Mouse (Mus musculus) heart, embryonic 14.5 days (tissue): ENCODE measurements around the gene Aox3. TPM values are rescaled to one million over a fixed set of nuclear protein-coding genes. Genes with fewer than 3 reads are reported as not detected.
A peak's percentile ranks its signal among the peaks of the same experiment; 100 is the strongest.

Experiments
- ATAC-seq: fragments of 200-750 bp; cut with Nextera tagmentation; 2 replicates; pipeline ENCODE4 v1.8.0; 2017; ENCODE audit warnings: low read depth, moderate TSS enrichment; ENCODE audit not compliant: insufficient number of reproducible peaks, insufficient read depth, low FRiP score
- H3K27ac ChIP-seq, 2 experiments: fragments of 200-500 bp in 1 of 2; fragments of 300-500 bp in 1 of 2; sonication (generic) in 1 of 2; replicated peaks in 1 of 2; 2 replicates each; pipeline ENCODE4 v1.5.1; 2012 to 2014; ENCODE audit warnings: low read depth in 2 of 2, low read length in 2 of 2, control low read depth in 1 of 2, mild to moderate bottlenecking in 1 of 2, mixed read lengths in 1 of 2; ENCODE audit not compliant: control insufficient read depth in 1 of 2, insufficient read depth in 1 of 2
- H3K27me3 ChIP-seq: fragments of 300-500 bp; sonication (generic); 2 replicates; pipeline ENCODE4 v1.6.1; 2014; ENCODE audit warnings: mild to moderate bottlenecking, low read length, control low read depth; ENCODE audit not compliant: control insufficient read depth, insufficient read depth
- H3K36me3 ChIP-seq: fragments of 300-500 bp; sonication (generic); 2 replicates; pipeline ENCODE4 v1.6.1; 2014; ENCODE audit warnings: mild to moderate bottlenecking, control low read depth, low read length, mixed read lengths; ENCODE audit not compliant: control insufficient read depth, insufficient read depth
- H3K4me1 ChIP-seq, 2 experiments: fragments of 200-500 bp in 1 of 2; fragments of 300-500 bp in 1 of 2; sonication (generic) in 1 of 2; 2 replicates each; pipeline ENCODE4 v1.6.1; 2012 to 2014; ENCODE audit warnings: low read length in 2 of 2, control low read depth in 1 of 2, mixed read lengths in 1 of 2; ENCODE audit not compliant: control insufficient read depth in 2 of 2, insufficient read depth in 2 of 2
- H3K4me2 ChIP-seq: fragments of 300-500 bp; sonication (generic); 2 replicates; pipeline ENCODE4 v1.6.1; 2014; ENCODE audit warnings: mild to moderate bottlenecking, low read length
- H3K4me3 ChIP-seq, 2 experiments: fragments of 200-500 bp in 1 of 2; fragments of 300-500 bp in 1 of 2; sonication (generic) in 1 of 2; 2 replicates each; pipeline ENCODE4 v1.5.1; 2012 to 2014; ENCODE audit warnings: low read length in 2 of 2, mild to moderate bottlenecking in 2 of 2, control low read depth in 1 of 2, low read depth in 1 of 2, moderate library complexity in 1 of 2; ENCODE audit not compliant: control insufficient read depth in 1 of 2, insufficient read depth in 1 of 2
- H3K9ac ChIP-seq: fragments of 300-500 bp; sonication (generic); 2 replicates; pipeline ENCODE4 v1.6.1; 2014; ENCODE audit warnings: mild to moderate bottlenecking, low read length
- H3K9me3 ChIP-seq: fragments of 300-500 bp; sonication (generic); 2 replicates; pipeline ENCODE4 v1.6.1; 2016; ENCODE audit warnings: low read length, control low read depth; ENCODE audit not compliant: control insufficient read depth
- whole genome bisulfite sequencing: fragments of 180-500 bp; shearing (Covaris S2); extraction: QIAGEN DNeasy Blood & Tissue Kit; methylation state at CpG from one replicate; pipeline ENCODE4 v1.1.7; 2014; 5-methylcytosine and 5-hydroxymethylcytosine counted together
- polyA plus RNA-seq: library from polyadenylated mRNA; unstranded; fragments of >200 nt; fragmentation: Nextera tagmentation; extraction: Ambion mirVana; gene quantifications from 2 replicates; pipeline ENCODE4 v1.2.1, GENCODE M21; 2014

The Aox3 gene
- polyA plus RNA-seq, 1 experiment from 2014 or later: 0.05 TPM

DNA sequence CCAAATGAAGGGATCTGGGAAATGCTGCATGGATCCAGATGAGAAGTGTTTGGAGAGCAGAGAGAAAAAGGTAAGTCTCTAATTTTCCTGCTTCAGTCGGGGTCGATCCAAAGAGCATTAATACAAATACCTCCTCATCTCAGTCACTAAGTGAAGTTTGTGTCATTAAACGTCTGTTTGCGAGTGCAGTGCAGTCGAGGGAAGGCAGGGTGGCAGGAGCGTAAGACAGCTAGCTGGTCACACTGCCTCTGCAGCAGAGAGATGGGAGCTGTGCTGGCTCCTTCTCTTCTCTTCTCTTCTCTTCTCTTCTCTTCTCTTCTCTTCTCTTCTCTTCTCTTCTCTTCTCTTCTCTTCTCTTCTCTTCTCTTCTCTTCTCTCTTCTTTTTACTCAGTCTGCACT lies 115.2 kb downstream of the Aox3 start:
- no peak overlapping the region for H3K4me3 ChIP-seq
- H3K36me3 ChIP-seq: no peaks in the 10 kb centered on the region
- peaks cover 0 to 3% of the 10 kb centered on the region in 2 experiments; a peak in 1 of 4 replicates for H3K4me1 ChIP-seq
- H3K27me3 ChIP-seq: 0 out of 2 replicates have a peak, but pooled peaks cover 3% of the 10 kb centered on the region
- ATAC-seq: no peak
- H3K27ac ChIP-seq: no peak overlapping the region
- H3K4me2 ChIP-seq: no peak overlapping the region
- no peak overlapping the region for H3K9ac ChIP-seq
- WGBS: 66% methylated on average over 6 of the region's 6 CpGs
- H3K9me3 ChIP-seq: no peaks in the 10 kb centered on the region

DNA sequence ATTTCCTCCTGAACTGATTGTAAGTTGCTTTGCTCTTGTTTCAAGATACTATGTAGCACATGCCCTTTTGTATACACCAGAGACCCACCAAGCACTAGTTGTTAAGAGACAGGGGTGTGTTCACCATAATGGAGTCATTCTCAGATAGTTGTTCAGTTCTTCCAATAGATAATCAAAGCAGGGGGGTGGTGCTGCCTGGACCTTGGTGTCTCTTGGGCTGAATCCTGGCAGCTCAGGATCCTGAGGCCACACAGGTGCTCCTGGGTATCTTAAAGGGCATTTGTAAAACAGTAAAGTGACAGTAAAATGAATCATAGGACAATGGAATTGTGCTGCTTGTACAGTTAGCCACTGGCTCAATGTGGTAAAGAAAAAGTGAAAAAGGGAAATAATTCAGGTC lies 116.0 kb downstream of the Aox3 start:
- H3K4me3 ChIP-seq: no peak overlapping the region

DNA sequence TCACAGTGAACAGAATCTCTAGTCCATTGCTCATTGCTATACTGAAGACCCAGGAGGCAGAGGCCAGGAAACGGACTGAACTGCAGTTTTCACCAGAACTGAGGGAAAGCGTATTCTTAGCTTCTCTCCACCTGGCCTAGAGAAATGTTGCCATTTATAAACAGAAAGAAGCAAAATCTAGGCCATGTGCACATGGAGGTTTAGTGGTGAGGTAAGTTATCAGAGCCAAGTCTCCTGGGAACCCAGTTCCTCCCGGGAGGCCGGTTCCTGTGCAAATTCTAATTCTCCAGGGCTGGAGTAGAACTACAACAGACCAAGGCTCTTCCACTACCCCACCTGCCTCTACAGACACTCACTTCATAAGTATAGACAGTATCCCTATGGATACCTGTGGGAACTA lies 116.8 kb downstream of the Aox3 start:
- 76% methylated on average over 4 of the region's 4 CpGs for WGBS

More for the DNA sequence above, 116.0 kb downstream of the Aox3 start:
- 0 out of 2 replicates have a peak, but pooled peaks cover 3% of the 10 kb centered on the region for H3K27me3 ChIP-seq
- no peaks in the 10 kb centered on the region for H3K9me3 ChIP-seq
- H3K27ac ChIP-seq: no peak overlapping the region
- no peak overlapping the region for H3K9ac ChIP-seq
- H3K4me1 ChIP-seq: peaks cover 0 to 3% of the 10 kb centered on the region in 2 experiments; a peak in 1 of 4 replicates
- no peak overlapping the region for H3K4me2 ChIP-seq
- ATAC-seq: no peak
- H3K36me3 ChIP-seq: no peaks in the 10 kb centered on the region

DNA sequence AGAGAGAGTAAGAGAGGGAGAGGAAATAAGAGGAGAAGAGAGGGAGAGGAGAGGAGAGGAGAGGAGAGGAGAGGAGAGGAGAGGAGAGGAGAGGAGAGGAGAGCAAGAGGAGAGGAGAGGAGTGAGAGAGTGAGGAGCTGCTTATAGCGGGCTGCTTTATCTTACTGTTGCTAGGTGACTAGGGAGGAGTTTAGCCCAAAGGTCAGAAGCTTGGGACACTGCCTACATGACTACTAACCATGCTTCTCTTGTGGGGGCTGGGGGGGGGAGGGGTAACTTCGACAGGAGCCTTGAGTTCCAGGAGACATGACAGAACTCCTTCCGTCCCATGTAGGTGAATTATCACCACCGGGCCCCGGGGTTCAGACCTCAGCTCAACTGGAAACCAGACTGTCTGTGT lies 117.6 kb downstream of the Aox3 start:
- no peak overlapping the region for H3K4me3 ChIP-seq
- no peak overlapping the region for H3K4me2 ChIP-seq
- no peaks in the 10 kb centered on the region for H3K36me3 ChIP-seq
- ATAC-seq: no peak
- H3K9ac ChIP-seq: no peak overlapping the region
- 0 out of 2 replicates have a peak, but pooled peaks cover 3% of the 10 kb centered on the region for H3K27me3 ChIP-seq
- whole genome bisulfite sequencing: 42% methylated on average over 5 of the region's 5 CpGs
- H3K4me1 ChIP-seq: peaks cover 0 to 3% of the 10 kb centered on the region in 2 experiments; a peak in 1 of 4 replicates
- no peaks in the 10 kb centered on the region for H3K9me3 ChIP-seq
- no peak overlapping the region for H3K27ac ChIP-seq

More for the DNA sequence above, 116.8 kb downstream of the Aox3 start:
- H3K4me3 ChIP-seq: no peak overlapping the region
- no peaks in the 10 kb centered on the region for H3K36me3 ChIP-seq
- no peaks in the 10 kb centered on the region for H3K9me3 ChIP-seq
- no peak overlapping the region for H3K4me2 ChIP-seq
- H3K4me1 ChIP-seq: peaks cover 0 to 3% of the 10 kb centered on the region in 2 experiments; a peak in 1 of 4 replicates
- no peak overlapping the region for H3K9ac ChIP-seq
- H3K27ac ChIP-seq: no peak overlapping the region
- ATAC-seq: no peak
- H3K27me3 ChIP-seq: 0 out of 2 replicates have a peak, but pooled peaks cover 3% of the 10 kb centered on the region

DNA sequence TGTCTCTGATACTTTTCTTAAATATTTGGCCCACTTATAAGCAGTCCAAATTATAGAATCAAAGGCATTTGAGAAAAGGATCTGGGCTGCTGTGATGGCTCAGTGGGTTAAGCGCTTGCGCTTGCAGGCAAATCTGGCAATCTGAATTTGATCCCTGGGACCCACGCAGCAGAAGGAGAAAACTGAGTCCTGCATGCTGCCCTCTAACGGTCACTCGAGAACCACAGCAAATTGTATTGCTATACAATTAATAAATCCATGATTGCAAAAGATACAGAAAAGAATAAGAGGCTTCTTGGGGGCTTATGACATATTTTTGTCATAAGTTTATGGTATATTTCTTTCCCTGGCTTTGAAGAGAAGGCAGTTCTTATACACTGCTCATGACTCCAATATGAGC lies 122.5 kb downstream of the Aox3 start:
- ATAC-seq: no peak
- 49% methylated on average over 5 of the region's 5 CpGs for WGBS
- Histone ChIP-seq H3K4me3 (no peak overlapping the region), H3K36me3 (no peaks in the 10 kb centered on the region), H3K4me2 (no peak overlapping the region), H3K27ac (no peak overlapping the region), H3K9me3 (no peaks in the 10 kb centered on the region), H3K9ac (no peak overlapping the region), H3K27me3 (no peaks in the 10 kb centered on the region), H3K4me1 (peaks cover 10 to 11% of the 10 kb centered on the region in 2 experiments)

DNA sequence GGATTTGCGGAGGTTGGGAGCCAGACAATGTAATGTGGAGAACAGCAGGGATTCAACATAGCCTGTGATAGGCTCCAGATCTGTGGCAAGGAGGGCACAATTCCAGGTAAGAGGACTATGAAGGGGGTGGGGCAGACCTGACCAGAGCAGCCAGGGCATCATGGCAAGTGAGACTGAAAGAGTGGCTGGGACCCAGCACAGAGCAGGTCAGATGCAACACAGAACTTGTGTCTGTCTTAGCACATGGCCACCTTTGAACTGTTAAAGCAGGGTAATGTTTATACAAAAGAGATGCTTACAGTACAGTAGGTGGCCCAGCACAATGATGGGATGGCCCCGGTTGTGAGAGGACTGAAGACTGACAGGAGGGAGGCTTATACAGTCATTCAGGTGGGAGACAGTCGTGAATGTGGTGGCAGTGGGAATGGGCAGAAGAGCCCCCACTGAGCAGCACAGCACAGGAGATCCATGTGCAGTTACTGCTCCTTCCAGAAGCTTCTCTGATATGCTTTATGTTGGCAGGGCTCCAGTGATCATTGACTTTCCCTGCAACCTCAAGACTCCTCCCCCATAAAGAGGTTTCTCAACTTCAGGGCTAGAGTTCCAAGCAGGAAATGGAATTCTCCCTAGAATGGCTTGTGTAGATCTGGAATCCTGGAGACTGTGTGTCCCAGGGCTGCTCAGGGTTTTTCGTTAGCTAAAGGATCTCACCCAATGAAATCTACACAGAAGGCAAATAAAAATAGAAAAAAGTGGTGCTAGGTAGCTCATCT lies 124.8 kb downstream of the Aox3 start:
- H3K4me3 ChIP-seq: no peak overlapping the region
- peaks cover 9 to 11% of the 10 kb centered on the region in 2 experiments for H3K4me1 ChIP-seq
- H3K9ac ChIP-seq: no peak overlapping the region
- ATAC-seq: no peak
- peak overlapping the region in 1 of 2 experiments; percentile 46; a peak in 1 of 4 replicates for H3K27ac ChIP-seq
- H3K9me3 ChIP-seq: no peaks in the 10 kb centered on the region
- no peaks in the 10 kb centered on the region for H3K27me3 ChIP-seq
- WGBS: 71% methylated on average over 4 of the region's 4 CpGs
- no peaks in the 10 kb centered on the region for H3K36me3 ChIP-seq
- H3K4me2 ChIP-seq: no peak overlapping the region

DNA sequence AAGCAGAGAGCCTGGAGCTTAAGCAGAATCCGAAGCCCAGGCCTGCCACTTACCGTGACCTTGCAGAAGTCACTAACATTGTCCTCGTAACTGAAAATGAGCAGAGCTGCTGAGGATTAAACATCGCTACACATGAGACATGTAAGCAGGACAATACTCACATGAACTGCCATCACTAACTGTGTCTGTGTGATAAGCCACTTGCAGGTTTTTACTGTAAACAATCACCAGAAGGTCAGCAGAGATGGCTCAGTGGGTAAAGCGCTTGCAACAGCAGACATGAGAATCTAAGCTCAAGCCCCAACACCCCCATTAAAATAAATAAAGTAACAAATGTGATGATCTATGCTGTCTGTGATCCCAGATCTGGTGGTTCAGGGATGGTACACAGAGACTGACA lies 125.5 kb downstream of the Aox3 start:
- H3K9ac ChIP-seq: no peak overlapping the region
- H3K9me3 ChIP-seq: no peaks in the 10 kb centered on the region
- H3K4me1 ChIP-seq: peaks cover 9 to 11% of the 10 kb centered on the region in 2 experiments
- H3K4me2 ChIP-seq: no peak overlapping the region
- WGBS: 63% methylated on average over 5 of the region's 5 CpGs
- no peaks in the 10 kb centered on the region for H3K27me3 ChIP-seq
- H3K36me3 ChIP-seq: no peaks in the 10 kb centered on the region
- no peak for ATAC-seq
- H3K4me3 ChIP-seq: no peak overlapping the region
- H3K27ac ChIP-seq: peak overlapping the region in 1 of 2 experiments; percentile 46; a peak in 1 of 4 replicates
